Mouse (Mus musculus) retina, postnatal 1 day (tissue): ENCODE measurements around the gene Hsd17b14.

Source experiments
- DNase-seq: peaks from one replicate; pipeline ENCODE4 v3.0.0-alpha.2; 2012

Gene Hsd17b14

GRCm38 (mm10) chr7:45567780-45568516, 13.3 kb downstream of the Hsd17b14 start:
- DNase-seq, result peak; percentile 93

GRCm38 (mm10) chr7:45568601-45569473, 14.1 kb downstream of the Hsd17b14 start:
- no peak for DNase-seq

- peak; percentile 84 for DNase-seq
Measured at GRCm38 (mm10) chr7:45570103-45570741, 15.5 kb downstream of the Hsd17b14 start, which contains the start of gene Bcat2. Gene Bcat2 (plus strand): TSS chr7:45570153.

GRCm38 (mm10) chr7:45571966-45572365, 17.3 kb downstream of the Hsd17b14 start:
- no peak for DNase-seq

- no peak for DNase-seq
Measured at GRCm38 (mm10) chr7:45573954-45574353, 19.3 kb downstream of the Hsd17b14 start.

- no peak for DNase-seq
Measured at GRCm38 (mm10) chr7:45574472-45575379, 20.0 kb downstream of the Hsd17b14 start.

GRCm38 (mm10) chr7:45585923-45586322, 31.2 kb downstream of the Hsd17b14 start:
- DNase-seq, result no peak

GRCm38 (mm10) chr7:45587631-45588592, 33.2 kb downstream of the Hsd17b14 start:
- no peak for DNase-seq

GRCm38 (mm10) chr7:45589173-45589572, 34.5 kb downstream of the Hsd17b14 start:
- peak; percentile 98 for DNase-seq

GRCm38 (mm10) chr7:45589898-45590297, 35.2 kb downstream of the Hsd17b14 start:
- no peak for DNase-seq

GRCm38 (mm10) chr7:45590874-45591273, 36.2 kb downstream of the Hsd17b14 start:
- peak; percentile 25 for DNase-seq

GRCm38 (mm10) chr7:45591880-45592279, 37.2 kb downstream of the Hsd17b14 start:
- no peak for DNase-seq

- DNase-seq, result peak; percentile 76
Measured at GRCm38 (mm10) chr7:45593118-45593815, 38.6 kb downstream of the Hsd17b14 start.

- no peak for DNase-seq
Measured at GRCm38 (mm10) chr7:45595176-45595575, 40.5 kb downstream of the Hsd17b14 start.

GRCm38 (mm10) chr7:45596107-45596506, 41.4 kb downstream of the Hsd17b14 start:
- no peak for DNase-seq

- DNase-seq, result no peak
Measured at GRCm38 (mm10) chr7:45597013-45597412, 42.3 kb downstream of the Hsd17b14 start.

- DNase-seq, result no peak
Measured at GRCm38 (mm10) chr7:45597527-45597926, 42.8 kb downstream of the Hsd17b14 start.

- DNase-seq, result no peak
Measured at GRCm38 (mm10) chr7:45598960-45599879, 44.5 kb downstream of the Hsd17b14 start.

- no peak for DNase-seq
Measured at GRCm38 (mm10) chr7:45605704-45606289, 51.1 kb downstream of the Hsd17b14 start.
